Mouse (Mus musculus) cerebellum, adult 2 months (tissue): ENCODE measurements around the gene Gm5741. TPM values are rescaled to one million over a fixed set of nuclear protein-coding genes. Genes with fewer than 3 reads are reported as not detected.

Experiments used
- DNase-seq, 2 experiments: peaks; one replicate each; pipeline ENCODE4 v3.0.0; 2021
- H3K27ac ChIP-seq: fragments of 200-500 bp; 2 replicates; pipeline ENCODE4 v1.5.1; 2012; ENCODE audit warnings: low read length, control low read depth, inconsistent platforms; ENCODE audit not compliant: insufficient read depth
- H3K27me3 ChIP-seq: fragments of 200-500 bp; 2 replicates; pipeline ENCODE4 v1.6.1; 2012; ENCODE audit warnings: inconsistent platforms, mild to moderate bottlenecking, low read length, moderate library complexity; ENCODE audit not compliant: control insufficient read depth, insufficient read depth
- H3K4me1 ChIP-seq: fragments of 200-500 bp; 2 replicates; pipeline ENCODE4 v1.6.1; 2011; ENCODE audit warnings: low read length; ENCODE audit not compliant: control insufficient read depth, insufficient read depth
- H3K4me3 ChIP-seq: fragments of 200-500 bp; replicated peaks from 2 replicates; pipeline ENCODE3; 2011; ENCODE audit warnings: mild to moderate bottlenecking, low read depth, low read length, control low read depth; ENCODE audit not compliant: insufficient read depth
- CTCF ChIP-seq: fragments of 200-500 bp; IDR thresholded peaks from 2 replicates; pipeline ENCODE4 v1.5.1; 2011; ENCODE audit warnings: low read depth, mild to moderate bottlenecking, control low read depth, low read length, moderate library complexity, borderline replicate concordance; ENCODE audit not compliant: insufficient read depth
- POLR2A ChIP-seq: fragments of 200-500 bp; IDR thresholded peaks from 2 replicates; pipeline ENCODE4 v1.6.1; 2011; ENCODE audit warnings: low read length, control low read depth, borderline replicate concordance; ENCODE audit not compliant: insufficient read depth
- WGBS: fragments of 180-500 bp; shearing (Covaris S2); methylation state at CpG from one replicate; pipeline ENCODE4 v1.1.7; 2018; 5-methylcytosine and 5-hydroxymethylcytosine counted together
- polyA plus RNA-seq: library from polyadenylated mRNA; depleted of rRNA; stranded (reverse); fragments of >200 nt; gene quantifications from 2 replicates; pipeline ENCODE4 v1.2.3, GENCODE M21; 2012

The Gm5741 gene
- polyA plus RNA-seq, 1 experiment = not detected

GRCm38 (mm10) chr8:85071514-85072281 lies 3.9 kb upstream of the Gm5741 start, which contains the start of gene Dhps:
Gene Dhps (plus strand): TSS chr8:85071757.
- peak; percentile 90 to 92 for DNase-seq
- H3K27me3 ChIP-seq = no peaks in the 10 kb centered on the region
- WGBS = under 1% methylated on average over 68 of the region's 68 CpGs
- TF ChIP-seq CTCF (no peak), POLR2A (peak; percentile 69; the same call in 1 of the 2 replicates)
- peak within 1 kb of the TSS; percentile 48 for H3K27ac ChIP-seq
- peak within 1 kb of the TSS; percentile 67 for H3K4me3 ChIP-seq
- peaks cover 14% of the 10 kb centered on the region for H3K4me1 ChIP-seq

- WGBS = 81% methylated on average over 5 of the region's 5 CpGs
- no peaks in the 10 kb centered on the region for H3K27me3 ChIP-seq
- DNase-seq = no peak
- no peak for TF ChIP-seq CTCF
- TF ChIP-seq POLR2A = no peak
- H3K27ac ChIP-seq = peak overlapping the region; percentile 14; the same call in 1 of the 2 replicates
- H3K4me1 ChIP-seq = peaks cover 14% of the 10 kb centered on the region
- H3K4me3 ChIP-seq = no peak overlapping the region
These were observed 3.3 kb upstream of the Gm5741 start for GRCm38 (mm10) chr8:85071041-85071440.

GRCm38 (mm10) chr8:85067155-85067554 lies 627 bp downstream of the Gm5741 start:
- no peaks in the 10 kb centered on the region for H3K27me3 ChIP-seq
- 0 out of 2 replicates have a peak, but pooled peaks cover 6% of the 10 kb centered on the region for H3K4me1 ChIP-seq
- DNase-seq = no peak
- WGBS = 97% methylated on average over 2 of the region's 2 CpGs
- no peak overlapping the region for H3K4me3 ChIP-seq
- TF ChIP-seq CTCF (no peak), POLR2A (no peak)
- no peak overlapping the region for H3K27ac ChIP-seq

- Histone ChIP-seq H3K4me3 (no peak overlapping the region), H3K4me1 (0 out of 2 replicates have a peak, but pooled peaks cover 6% of the 10 kb centered on the region), H3K27me3 (no peaks in the 10 kb centered on the region), H3K27ac (no peak overlapping the region)
- 34% methylated on average over 2 of the region's 2 CpGs for WGBS
- TF ChIP-seq POLR2A (no peak), CTCF (no peak)
- DNase-seq = no peak
These were observed 2.6 kb downstream of the Gm5741 start for GRCm38 (mm10) chr8:85065213-85065612.

GRCm38 (mm10) chr8:85062603-85063002 lies 5.2 kb downstream of the Gm5741 start:
- TF ChIP-seq POLR2A (no peak), CTCF (no peak)
- no peaks in the 10 kb centered on the region for H3K27me3 ChIP-seq
- no peak overlapping the region for H3K27ac ChIP-seq
- DNase-seq = no peak
- H3K4me3 ChIP-seq = no peak overlapping the region
- 0 out of 2 replicates have a peak, but pooled peaks cover under 1% of the 10 kb centered on the region for H3K4me1 ChIP-seq
- 94% methylated on average over 4 of the region's 4 CpGs for WGBS

GRCm38 (mm10) chr8:85059879-85060616 lies 7.7 kb downstream of the Gm5741 start, which contains the start of gene Fbxw9:
Gene Fbxw9 (plus strand): TSS chr8:85060055.
- TF ChIP-seq CTCF (no peak), POLR2A (no peak; the same call in 1 of the 2 replicates)
- Histone ChIP-seq H3K27me3 (no peaks in the 10 kb centered on the region), H3K4me1 (no peaks in the 10 kb centered on the region), H3K27ac (0 out of 2 replicates have a peak within 1 kb of the TSS, but pooled peaks have one; percentile 1), H3K4me3 (peak within 1 kb of the TSS; percentile 88)
- peak; percentile 91 for DNase-seq
- under 1% methylated on average over 53 of the region's 53 CpGs for WGBS

- Histone ChIP-seq H3K4me1 (no peaks in the 10 kb centered on the region), H3K27me3 (no peaks in the 10 kb centered on the region), H3K4me3 (no peak overlapping the region), H3K27ac (no peak overlapping the region)
- TF ChIP-seq CTCF (no peak), POLR2A (no peak)
- WGBS = 77% methylated on average over 7 of the region's 7 CpGs
- no peak for DNase-seq
These were observed 10.4 kb downstream of the Gm5741 start for GRCm38 (mm10) chr8:85057367-85057766.

GRCm38 (mm10) chr8:85043619-85044018 lies 24.2 kb downstream of the Gm5741 start:
- no peaks in the 10 kb centered on the region for H3K4me1 ChIP-seq
- TF ChIP-seq CTCF = no peak
- TF ChIP-seq POLR2A = no peak
- 92% methylated on average over 6 of the region's 6 CpGs for WGBS
- no peak overlapping the region for H3K4me3 ChIP-seq
- no peak overlapping the region for H3K27ac ChIP-seq
- no peak for DNase-seq
- H3K27me3 ChIP-seq = no peaks in the 10 kb centered on the region
